Mouse (Mus musculus) monocyte, adult 5-6 weeks (primary cell): Measurements from ENCODE around the gene Nt5c2. TPM values are rescaled to one million over a fixed set of nuclear protein-coding genes. Genes with fewer than 3 reads are reported as not detected.

Experiments
- ATAC-seq: fragments of 153-309, 156-312 bp; replicated peaks from 2 replicates; pipeline ENCODE4 v1.8.0; 2017; ENCODE audit warnings: mild to moderate bottlenecking; ENCODE audit not compliant: low TSS enrichment, insufficient number of reproducible peaks, severe bottlenecking, poor library complexity, low FRiP score
- total RNA-seq: library from RNA; stranded (forward); fragments of 200-1000, 200-491, 200-594 nt; gene quantifications from 3 replicates; pipeline ENCODE4 v1.2.3, GENCODE M21; 2017

The Nt5c2 gene
- total RNA-seq: 45.4 to 63.8 TPM (median 58.6 TPM) in 3 replicates

- no peak for ATAC-seq
These were observed at the start of gene Nt5c2, which contains the start of gene Ina for GRCm38 (mm10) chr19:47014447-47015381. TSS of gene Nt5c2 (minus strand) at chr19:47015153. TSS of gene Ina (plus strand) at chr19:47014698.

- ATAC-seq: no peak
These were observed 42.7 kb upstream of the Nt5c2 start for GRCm38 (mm10) chr19:47057684-47058083.

- no peak for ATAC-seq
These were observed 38.5 kb upstream of the Nt5c2 start for GRCm38 (mm10) chr19:47053471-47053870.

- no peak for ATAC-seq
These were observed 38.0 kb upstream of the Nt5c2 start for GRCm38 (mm10) chr19:47052927-47053326.

GRCm38 (mm10) chr19:47050271-47051032, 35.5 kb upstream of the Nt5c2 start, which contains the start of gene Pcgf6:
TSS of gene Pcgf6 (minus strand) at chr19:47050906.
- peak; percentile 65 for ATAC-seq

GRCm38 (mm10) chr19:47049840-47050239, 34.9 kb upstream of the Nt5c2 start:
- no peak for ATAC-seq

- no peak for ATAC-seq
These were observed 34.1 kb upstream of the Nt5c2 start for GRCm38 (mm10) chr19:47049061-47049460.

GRCm38 (mm10) chr19:47047236-47047833, 32.4 kb upstream of the Nt5c2 start:
- no peak for ATAC-seq

GRCm38 (mm10) chr19:47046343-47046742, 31.4 kb upstream of the Nt5c2 start:
- ATAC-seq: no peak

- ATAC-seq: no peak
These were observed 28.7 kb upstream of the Nt5c2 start for GRCm38 (mm10) chr19:47043608-47044007.

- no peak for ATAC-seq
These were observed 25.9 kb upstream of the Nt5c2 start for GRCm38 (mm10) chr19:47040720-47041473.

- ATAC-seq: no peak
These were observed 21.6 kb upstream of the Nt5c2 start for GRCm38 (mm10) chr19:47036596-47036995.

GRCm38 (mm10) chr19:47034916-47035315, 20.0 kb upstream of the Nt5c2 start:
- ATAC-seq: no peak

GRCm38 (mm10) chr19:47031770-47032169, 16.8 kb upstream of the Nt5c2 start:
- ATAC-seq: no peak

- ATAC-seq: no peak
These were observed 14.8 kb upstream of the Nt5c2 start for GRCm38 (mm10) chr19:47029796-47030195.

- ATAC-seq: no peak
These were observed 11.6 kb upstream of the Nt5c2 start for GRCm38 (mm10) chr19:47026513-47026912.

- ATAC-seq: no peak
These were observed 10.0 kb upstream of the Nt5c2 start for GRCm38 (mm10) chr19:47024954-47025353.

GRCm38 (mm10) chr19:47023546-47023945, 8.6 kb upstream of the Nt5c2 start:
- ATAC-seq: no peak
